Mouse (Mus musculus) forebrain, embryonic 15.5 days (tissue): ENCODE data around the gene Capn7. TPM values are rescaled to one million over a fixed set of nuclear protein-coding genes. Genes with fewer than 3 reads are reported as not detected.
A peak's percentile ranks its signal among the peaks of the same experiment; 100 is the strongest.

Source experiments
- ATAC-seq: fragments of 200-750 bp; cut with Nextera tagmentation; replicated peaks from 2 replicates; pipeline ENCODE4 v1.8.0; 2017; ENCODE audit warnings: mild to moderate bottlenecking, moderate TSS enrichment, moderate library complexity
- H3K27ac ChIP-seq: fragments of 300-500 bp; sonication (generic); replicated peaks from 2 replicates; pipeline ENCODE4 v1.5.1; 2015; ENCODE audit warnings: mild to moderate bottlenecking, inconsistent platforms
- H3K27me3 ChIP-seq: fragments of 300-500 bp; sonication (generic); 2 replicates; pipeline ENCODE4 v1.6.1; 2015; ENCODE audit warnings: inconsistent platforms
- H3K36me3 ChIP-seq: fragments of 300-500 bp; sonication (generic); 2 replicates; pipeline ENCODE4 v1.6.1; 2015; ENCODE audit warnings: mild to moderate bottlenecking, inconsistent platforms
- H3K4me1 ChIP-seq: fragments of 300-500 bp; sonication (generic); 2 replicates; pipeline ENCODE4 v1.6.1; 2015; ENCODE audit warnings: inconsistent platforms
- H3K4me2 ChIP-seq: fragments of 300-500 bp; sonication (generic); replicated peaks from 2 replicates; pipeline ENCODE4 v1.6.1; 2015; ENCODE audit warnings: mild to moderate bottlenecking, inconsistent platforms
- H3K4me3 ChIP-seq: fragments of 300-500 bp; sonication (generic); 2 replicates; pipeline ENCODE4 v1.5.1; 2015; ENCODE audit warnings: mild to moderate bottlenecking, inconsistent platforms
- H3K9ac ChIP-seq: fragments of 300-500 bp; sonication (generic); replicated peaks from 2 replicates; pipeline ENCODE4 v1.6.1; 2015; ENCODE audit warnings: mild to moderate bottlenecking, inconsistent platforms
- H3K9me3 ChIP-seq: fragments of 300-500 bp; sonication (generic); 2 replicates; pipeline ENCODE4 v1.6.1; 2016; ENCODE audit warnings: inconsistent platforms
- WGBS: fragments of 180-500 bp; shearing (Covaris S2); methylation state at CpG from one replicate; pipeline ENCODE4 v1.1.7; 2015; ENCODE audit warnings: mixed read lengths; 5-methylcytosine and 5-hydroxymethylcytosine counted together
- polyA plus RNA-seq: library from polyadenylated mRNA; unstranded; fragments of >200 nt; fragmentation: Nextera tagmentation; extraction: Ambion mirVana; gene quantifications from 2 replicates; pipeline ENCODE4 v1.2.1, GENCODE M21; 2015

Gene Capn7
- polyA plus RNA-seq, 1 experiment from 2014 or later = 66.1 TPM

DNA sequence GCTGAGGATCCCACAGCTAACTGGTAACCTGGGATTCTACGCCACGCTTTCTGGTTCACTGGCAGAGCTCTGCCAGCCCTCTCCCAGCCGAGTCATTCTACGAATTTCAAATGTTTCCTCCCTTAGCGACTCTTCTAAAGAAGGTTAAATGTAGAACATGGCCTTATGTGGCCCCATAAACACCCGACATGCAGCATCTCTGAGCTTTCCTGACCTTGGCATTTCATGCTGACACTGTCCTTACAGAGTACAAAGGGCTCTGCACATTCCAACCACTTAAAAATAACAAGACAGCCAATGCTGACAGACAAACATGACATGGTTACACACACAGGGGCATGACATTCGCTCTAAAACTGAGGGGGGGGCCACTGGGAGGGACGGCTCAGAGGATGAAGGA lies 72.2 kb downstream of the Capn7 start:
- Histone ChIP-seq H3K27ac (no peak overlapping the region), H3K4me1 (no peaks in the 10 kb centered on the region), H3K9ac (no peak overlapping the region), H3K4me2 (no peak overlapping the region), H3K36me3 (peaks cover 19% of the 10 kb centered on the region), H3K27me3 (no peaks in the 10 kb centered on the region), H3K9me3 (no peaks in the 10 kb centered on the region), H3K4me3 (no peak overlapping the region)
- 78% methylated on average over 8 of the region's 8 CpGs for WGBS
- ATAC-seq = no peak

- 90% methylated on average over 9 of the region's 9 CpGs for WGBS
- Histone ChIP-seq H3K27me3 (no peaks in the 10 kb centered on the region), H3K4me2 (no peak overlapping the region), H3K9ac (no peak overlapping the region), H3K36me3 (peaks cover 19% of the 10 kb centered on the region), H3K4me3 (no peak overlapping the region), H3K27ac (no peak overlapping the region), H3K4me1 (0 out of 2 replicates have a peak, but pooled peaks cover 2% of the 10 kb centered on the region), H3K9me3 (no peaks in the 10 kb centered on the region)
- ATAC-seq = no peak
These were observed 73.8 kb downstream of the Capn7 start for GRCm38 (mm10) chr14:31410123-31410724.

- H3K9me3 ChIP-seq = no peaks in the 10 kb centered on the region
- H3K36me3 ChIP-seq = peaks cover 16% of the 10 kb centered on the region
- no peak for ATAC-seq
- WGBS = 88% methylated on average over 4 of the region's 4 CpGs
- no peak overlapping the region for H3K4me2 ChIP-seq
- no peak overlapping the region for H3K9ac ChIP-seq
- H3K4me3 ChIP-seq = no peak overlapping the region
- H3K27me3 ChIP-seq = no peaks in the 10 kb centered on the region
- H3K4me1 ChIP-seq = 0 out of 2 replicates have a peak, but pooled peaks cover 2% of the 10 kb centered on the region
- no peak overlapping the region for H3K27ac ChIP-seq
These were observed 74.3 kb downstream of the Capn7 start for GRCm38 (mm10) chr14:31410737-31411136.

DNA sequence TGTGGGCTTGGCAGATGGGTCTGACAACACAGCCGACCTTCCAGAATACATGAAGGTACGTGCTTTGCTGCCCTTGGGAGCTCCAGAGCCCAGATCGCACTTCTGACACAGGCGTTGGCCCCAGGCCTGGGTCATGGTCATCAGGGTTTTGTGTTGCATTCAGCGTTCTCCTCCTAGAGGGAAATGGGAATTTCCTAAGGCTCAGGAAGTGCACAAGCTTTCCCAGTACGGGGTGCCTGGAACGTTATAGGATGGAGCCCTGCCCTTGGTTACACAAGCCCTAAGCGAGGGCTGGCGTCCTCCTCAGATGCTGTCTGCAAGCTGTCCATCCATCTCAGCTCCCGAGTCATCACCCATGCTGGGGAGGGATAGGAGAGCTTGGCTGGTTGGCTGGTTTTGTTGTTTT lies 76.2 kb downstream of the Capn7 start:
- Histone ChIP-seq H3K4me1 (0 out of 2 replicates have a peak, but pooled peaks cover 2% of the 10 kb centered on the region), H3K9me3 (no peaks in the 10 kb centered on the region), H3K27me3 (no peaks in the 10 kb centered on the region), H3K4me3 (no peak overlapping the region), H3K9ac (no peak overlapping the region), H3K36me3 (peaks cover 10% of the 10 kb centered on the region; the same call in 1 of the 2 replicates), H3K4me2 (no peak overlapping the region), H3K27ac (no peak overlapping the region)
- ATAC-seq = no peak
- 88% methylated on average over 10 of the region's 10 CpGs for WGBS

DNA sequence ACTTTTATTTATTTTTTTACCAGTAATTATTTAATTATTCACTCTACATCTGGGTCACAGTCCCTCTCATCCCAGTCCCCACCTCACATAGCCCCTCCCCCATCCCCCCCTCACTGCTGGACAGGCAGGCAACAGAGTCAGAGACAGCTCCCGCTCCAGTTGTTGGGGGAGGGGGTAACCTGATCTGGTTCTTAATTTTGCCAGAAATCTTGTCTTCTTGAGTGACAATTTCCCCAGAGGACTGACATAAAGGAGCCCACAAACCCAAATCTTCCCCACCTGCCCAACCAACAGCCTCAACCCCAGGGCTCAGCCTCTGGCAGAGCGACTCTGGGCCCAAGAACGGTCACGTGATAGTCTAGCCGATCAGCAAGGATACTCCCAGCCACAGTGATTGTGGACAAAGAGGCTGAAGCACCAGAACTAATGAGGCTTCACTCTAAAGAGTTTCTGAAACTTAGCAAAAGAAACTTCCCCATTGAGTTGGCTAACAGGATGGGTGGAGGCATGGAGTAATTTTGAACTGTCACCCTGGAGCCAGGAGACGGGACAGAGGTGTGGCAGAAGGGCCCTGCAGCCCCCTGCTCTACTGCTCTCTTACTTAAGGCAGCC lies 77.1 kb downstream of the Capn7 start:
- H3K9ac ChIP-seq = no peak overlapping the region
- no peaks in the 10 kb centered on the region for H3K27me3 ChIP-seq
- H3K36me3 ChIP-seq = peaks cover 10% of the 10 kb centered on the region; the same call in 1 of the 2 replicates
- no peak for ATAC-seq
- H3K4me3 ChIP-seq = no peak overlapping the region
- H3K4me1 ChIP-seq = 0 out of 2 replicates have a peak, but pooled peaks cover 2% of the 10 kb centered on the region
- no peaks in the 10 kb centered on the region for H3K9me3 ChIP-seq
- no peak overlapping the region for H3K27ac ChIP-seq
- 29% methylated on average over 6 of the region's 6 CpGs for WGBS
- no peak overlapping the region for H3K4me2 ChIP-seq

DNA sequence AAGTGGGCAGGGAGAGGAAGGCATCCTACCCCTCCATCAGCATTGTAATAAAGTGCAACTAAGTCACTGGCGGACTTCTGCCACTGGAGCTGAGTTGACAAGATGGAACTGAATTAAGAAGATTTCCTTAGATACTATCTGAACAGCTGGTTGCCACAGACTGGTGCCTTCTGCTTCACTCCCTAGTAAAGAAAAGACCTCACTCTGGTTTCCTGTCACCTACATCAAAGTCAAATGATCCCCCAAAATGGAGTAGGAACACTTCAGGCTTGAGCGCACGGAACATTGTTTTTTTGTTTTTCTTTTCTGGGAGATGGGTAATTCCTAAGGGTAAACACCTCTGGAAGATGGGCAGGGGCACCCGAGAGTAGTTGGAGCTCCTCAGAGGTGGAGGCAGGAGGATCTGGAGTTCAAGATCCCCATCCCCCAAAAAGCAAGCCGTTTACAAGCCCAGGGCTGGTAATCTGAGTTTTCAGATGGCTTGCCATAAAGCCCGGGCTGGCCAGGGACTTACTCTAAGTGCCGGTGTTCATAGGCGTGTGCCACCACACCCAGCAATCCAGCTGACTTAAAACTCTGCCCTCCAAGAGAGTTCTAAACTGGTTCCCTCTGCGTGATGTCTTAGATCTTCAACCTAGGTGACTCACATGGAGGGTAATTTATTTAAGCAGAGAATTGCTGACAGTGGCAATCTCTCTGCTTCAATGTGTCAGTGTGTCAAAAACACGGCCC lies 78.0 kb downstream of the Capn7 start:
- whole genome bisulfite sequencing = 81% methylated on average over 10 of the region's 10 CpGs
- H3K4me3 ChIP-seq = no peak overlapping the region

GRCm38 (mm10) chr14:31414967-31415376 lies 78.5 kb downstream of the Capn7 start:
- no peaks in the 10 kb centered on the region for H3K27me3 ChIP-seq
- no peak overlapping the region for H3K4me2 ChIP-seq
- no peak for ATAC-seq
- H3K4me3 ChIP-seq = no peak overlapping the region
- no peak overlapping the region for H3K9ac ChIP-seq
- no peak overlapping the region for H3K27ac ChIP-seq
- 82% methylated on average over 7 of the region's 7 CpGs for WGBS
- 0 out of 2 replicates have a peak, but pooled peaks cover 2% of the 10 kb centered on the region for H3K4me1 ChIP-seq
- no peaks in the 10 kb centered on the region for H3K9me3 ChIP-seq
- peaks cover 10% of the 10 kb centered on the region; the same call in 1 of the 2 replicates for H3K36me3 ChIP-seq

More for the DNA sequence above, 78.0 kb downstream of the Capn7 start:
- Histone ChIP-seq H3K4me2 (no peak overlapping the region), H3K27me3 (no peaks in the 10 kb centered on the region), H3K27ac (no peak overlapping the region), H3K9ac (no peak overlapping the region), H3K36me3 (peaks cover 10% of the 10 kb centered on the region; the same call in 1 of the 2 replicates), H3K9me3 (no peaks in the 10 kb centered on the region), H3K4me1 (0 out of 2 replicates have a peak, but pooled peaks cover 2% of the 10 kb centered on the region)
- no peak for ATAC-seq

- WGBS = 78% methylated on average over 3 of the region's 3 CpGs
- ATAC-seq = no peak
- Histone ChIP-seq H3K4me1 (0 out of 2 replicates have a peak, but pooled peaks cover 2% of the 10 kb centered on the region), H3K27ac (no peak overlapping the region), H3K27me3 (no peaks in the 10 kb centered on the region), H3K4me2 (no peak overlapping the region), H3K9ac (no peak overlapping the region), H3K9me3 (no peaks in the 10 kb centered on the region), H3K36me3 (0 out of 2 replicates have a peak, but pooled peaks cover under 1% of the 10 kb centered on the region), H3K4me3 (no peak overlapping the region)
These were observed 80.0 kb downstream of the Capn7 start for GRCm38 (mm10) chr14:31416411-31416810.

DNA sequence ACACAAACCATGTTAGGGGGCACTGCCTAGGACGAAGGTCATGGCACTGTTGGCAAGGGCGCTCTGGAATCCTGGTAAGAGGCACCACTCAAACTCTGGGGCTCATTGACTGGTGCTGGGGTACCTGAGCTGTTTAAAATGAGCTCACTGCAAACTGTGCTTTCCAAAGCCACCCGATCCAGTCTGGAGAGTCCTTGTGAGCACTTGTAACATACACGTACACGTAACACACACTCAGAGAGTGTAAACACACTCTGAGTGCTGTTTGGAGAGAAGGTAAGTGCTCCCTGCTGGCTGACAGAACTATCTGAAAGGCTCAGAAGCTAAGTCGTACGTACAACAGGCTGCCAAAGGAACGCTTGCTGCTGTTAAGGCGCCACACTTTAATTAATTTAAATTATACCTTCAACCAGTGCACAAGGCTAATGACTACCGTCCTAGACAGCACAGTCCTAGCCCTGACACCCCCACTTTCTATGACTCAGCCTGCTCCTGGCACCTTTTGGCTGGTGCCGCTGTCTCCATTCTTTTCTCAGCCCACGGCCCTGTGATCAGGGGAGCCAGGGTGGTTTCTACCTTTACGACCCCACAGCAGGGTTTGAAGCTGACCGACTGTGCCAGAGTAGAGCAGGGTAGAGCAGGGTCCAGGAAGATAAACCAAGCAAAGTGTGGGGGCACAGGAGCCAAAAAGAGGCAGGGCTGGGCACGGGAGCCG lies 80.6 kb downstream of the Capn7 start:
- Histone ChIP-seq H3K27ac (no peak overlapping the region), H3K27me3 (no peaks in the 10 kb centered on the region), H3K36me3 (no peaks in the 10 kb centered on the region), H3K9me3 (no peaks in the 10 kb centered on the region), H3K9ac (no peak overlapping the region), H3K4me1 (0 out of 2 replicates have a peak, but pooled peaks cover 2% of the 10 kb centered on the region), H3K4me2 (no peak overlapping the region), H3K4me3 (no peak overlapping the region)
- 0 out of 2 replicates have a peak, but pooled peaks have one; percentile 26 for ATAC-seq
- 67% methylated on average over 16 of the region's 16 CpGs for WGBS

DNA sequence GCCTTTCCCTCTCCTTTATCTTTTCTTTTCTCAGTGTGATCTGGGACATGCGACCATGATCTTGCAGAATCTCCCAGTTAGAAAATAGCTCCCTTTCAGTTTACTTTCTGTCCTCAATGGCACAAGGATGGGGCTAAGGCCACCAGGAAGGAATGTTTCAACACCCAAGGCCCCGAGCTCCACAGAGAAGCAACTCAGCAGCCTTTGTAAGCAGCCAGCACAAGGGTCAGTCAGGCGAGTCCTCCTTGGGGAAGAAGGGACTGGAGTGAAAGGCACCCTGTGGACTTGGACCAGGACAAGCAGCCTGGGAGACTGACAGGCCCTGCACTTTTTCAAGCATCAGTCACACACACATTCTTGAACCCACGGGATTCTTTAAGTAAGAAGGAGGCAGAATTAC lies 82.8 kb downstream of the Capn7 start:
- Histone ChIP-seq H3K27ac (no peak overlapping the region), H3K4me3 (no peak overlapping the region), H3K9ac (no peak overlapping the region), H3K4me2 (no peak overlapping the region), H3K36me3 (no peaks in the 10 kb centered on the region), H3K4me1 (peaks cover 15% of the 10 kb centered on the region; the same call in 1 of the 2 replicates), H3K27me3 (no peaks in the 10 kb centered on the region), H3K9me3 (no peaks in the 10 kb centered on the region)
- no peak for ATAC-seq
- 43% methylated on average over 4 of the region's 4 CpGs for WGBS

- no peak overlapping the region for H3K4me2 ChIP-seq
- H3K27me3 ChIP-seq = no peaks in the 10 kb centered on the region
- H3K9me3 ChIP-seq = no peaks in the 10 kb centered on the region
- WGBS = 91% methylated on average over 8 of the region's 8 CpGs
- peaks cover 13% of the 10 kb centered on the region; the same call in 1 of the 2 replicates for H3K4me1 ChIP-seq
- no peak for ATAC-seq
- no peak overlapping the region for H3K4me3 ChIP-seq
- no peak overlapping the region for H3K27ac ChIP-seq
- H3K9ac ChIP-seq = no peak overlapping the region
- no peaks in the 10 kb centered on the region for H3K36me3 ChIP-seq
These were observed 83.7 kb downstream of the Capn7 start for GRCm38 (mm10) chr14:31420135-31420534.
